Comparison of ENCODE assay signal across 8 mouse cellular contexts in the genomic region with DNA sequence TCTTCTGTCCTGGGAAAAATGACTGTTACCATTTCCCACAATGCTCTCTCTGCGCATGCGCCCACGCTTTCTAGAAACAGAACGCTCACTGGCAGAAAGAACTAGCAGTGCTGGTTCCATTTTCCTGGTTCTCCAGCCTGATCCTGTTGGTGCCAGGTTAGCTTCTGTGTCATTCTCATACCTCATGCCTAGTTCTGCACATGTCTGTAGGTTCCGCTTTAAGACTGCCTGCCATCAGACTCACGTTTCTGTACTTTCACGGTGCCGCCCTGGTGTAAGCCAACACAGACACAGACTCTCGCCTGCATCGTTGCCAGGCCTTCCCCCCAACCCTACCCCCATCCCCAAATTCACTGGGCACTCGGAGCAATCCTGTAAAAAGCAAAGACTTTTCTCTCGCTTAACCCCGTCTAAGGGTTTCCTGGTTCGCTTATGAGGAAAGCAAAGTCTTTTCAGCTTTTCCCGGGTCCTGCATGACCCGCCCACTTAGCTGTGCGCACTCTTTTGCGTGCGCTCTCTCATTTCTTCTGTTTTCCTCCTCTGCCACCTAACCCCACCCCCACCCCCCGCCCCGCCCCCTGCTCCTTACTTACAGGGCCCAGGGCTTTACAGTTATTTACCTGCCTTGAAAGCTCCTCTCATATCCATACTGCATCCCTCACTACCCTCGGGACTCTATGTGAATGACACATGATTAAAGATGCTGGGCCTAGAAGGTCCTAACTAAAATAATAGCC. TPM values are rescaled to one million over a fixed set of nuclear protein-coding genes. Genes with fewer than 3 reads are reported as not detected.
DNase-seq lines count a peak whose midpoint lies in the region; ATAC-seq and TF ChIP-seq lines count a peak whose summit lies in the region.

No protein-coding gene starts in this region.

- H3K9me3 ChIP-seq in forebrain, postnatal 0 days (ENCODE audit: low read length), result no peaks in the 10 kb centered on the region
- no peaks in the 10 kb centered on the region for H3K9me3 ChIP-seq in intestine, embryonic 14.5 days (ENCODE audit: control insufficient read depth, low read length)
- H3K9me3 ChIP-seq in limb, embryonic 10.5 days (replicated peaks), result no peaks in the 10 kb centered on the region

- H3K27ac ChIP-seq in forebrain, postnatal 0 days (ENCODE audit: low read depth, low read length), result 0 out of 2 replicates have a peak overlapping the region, but pooled peaks have one; percentile 40
- no peak overlapping the region for H3K27ac ChIP-seq in intestine, embryonic 14.5 days (ENCODE audit: low read depth)
- peak overlapping the region; percentile 78 for H3K27ac ChIP-seq in limb, embryonic 10.5 days

- H3K4me2 ChIP-seq in forebrain, postnatal 0 days (ENCODE audit: low read depth), result peak overlapping the region; percentile 47
- peak overlapping the region; percentile 57 for H3K4me2 ChIP-seq in intestine, embryonic 14.5 days (ENCODE audit: low read length)

- peak overlapping the region; percentile 29 for H3K4me3 ChIP-seq in forebrain, postnatal 0 days (ENCODE audit: low read depth, low read length)
- H3K4me3 ChIP-seq in intestine, embryonic 14.5 days (ENCODE audit: low read depth, low read length), result peak overlapping the region; percentile 31
- peak overlapping the region; percentile 45 for H3K4me3 ChIP-seq in limb, embryonic 10.5 days

- DNase-seq in CD4-positive, CD25-positive, alpha-beta regulatory T cell, adult 2 months (ENCODE audit: low read depth, low spot score), result peak; percentile 73
- DNase-seq in adrenal gland, postnatal 25 days, result peak; percentile 25
- peak; percentile 63 for DNase-seq in forebrain, postnatal 0 days
- DNase-seq in intestine, embryonic 14.5 days (ENCODE audit: low spot score), result no peak
- DNase-seq in limb, embryonic 10.5 days (ENCODE audit: low spot score), result peak; percentile 47
- DNase-seq in splenic B cell, adult 2 months (ENCODE audit: low read depth, low spot score), result peak; percentile 53
- DNase-seq in gastrocnemius, adult 18-20 months (ENCODE audit: low spot score), result no peak

- ATAC-seq in forebrain, postnatal 0 days, result peak; percentile 63
- ATAC-seq in intestine, embryonic 14.5 days (replicated peaks; ENCODE audit: low FRiP score, low TSS enrichment, low read depth), result peak; percentile 53; the same call in 1 of the 2 replicates
- ATAC-seq in megakaryocyte-erythroid progenitor cell, adult 5-6 weeks (replicated peaks; ENCODE audit: low FRiP score, low TSS enrichment, poor library complexity, severe bottlenecking), result 0 out of 2 replicates have a peak, but pooled peaks have one; percentile 32

- no peaks in the 10 kb centered on the region for H3K36me3 ChIP-seq in forebrain, postnatal 0 days (ENCODE audit: insufficient read depth)
- no peaks in the 10 kb centered on the region for H3K36me3 ChIP-seq in intestine, embryonic 14.5 days (ENCODE audit: control insufficient read depth, insufficient read depth, low read length)
- H3K36me3 ChIP-seq in limb, embryonic 10.5 days, result no peaks in the 10 kb centered on the region
- H3K36me3 ChIP-seq in splenic B cell, adult 2 months (ENCODE audit: control insufficient read depth, insufficient read depth, low read length, poor library complexity, severe bottlenecking), result no peaks in the 10 kb centered on the region

- no peak for TF ChIP-seq CTCF in forebrain, postnatal 0 days (IDR thresholded peaks at IDR 0.05; ENCODE audit: low read depth)

- H3K27me3 ChIP-seq in forebrain, postnatal 0 days (ENCODE audit: insufficient read depth, low read length), result no peaks in the 10 kb centered on the region
- no peaks in the 10 kb centered on the region for H3K27me3 ChIP-seq in intestine, embryonic 14.5 days (replicated peaks; ENCODE audit: control insufficient read depth, insufficient read depth, low read length)
- H3K27me3 ChIP-seq in limb, embryonic 10.5 days (ENCODE audit: low read depth, poor library complexity, severe bottlenecking), result peaks cover 6% of the 10 kb centered on the region; the same call in 1 of the 2 replicates
- no peaks in the 10 kb centered on the region for H3K27me3 ChIP-seq in splenic B cell, adult 2 months (ENCODE audit: control insufficient read depth, insufficient read depth, low read length, poor library complexity, severe bottlenecking)

- no peaks in the 10 kb centered on the region for H3K4me1 ChIP-seq in forebrain, postnatal 0 days (ENCODE audit: insufficient read depth)
- no peaks in the 10 kb centered on the region for H3K4me1 ChIP-seq in intestine, embryonic 14.5 days (replicated peaks; ENCODE audit: control insufficient read depth, insufficient read depth, low read length)
- H3K4me1 ChIP-seq in limb, embryonic 10.5 days, result peaks cover 17% of the 10 kb centered on the region

- peak overlapping the region; percentile 37 for H3K9ac ChIP-seq in forebrain, postnatal 0 days
- H3K9ac ChIP-seq in intestine, embryonic 14.5 days (ENCODE audit: low read length), result peak overlapping the region; percentile 35

- WGBS in forebrain, postnatal 0 days, result 36% methylated on average over 22 of the region's 22 CpGs
- 25% methylated on average over 22 of the region's 22 CpGs for WGBS in intestine, embryonic 14.5 days
- WGBS in limb, embryonic 10.5 days, result 35% methylated on average over 22 of the region's 22 CpGs

RNA-seq across cellular contexts. Expression of a gene that starts 13.6 kb away (rescaled TPM):
- 0.27 TPM in 1 of 2 replicates, not detected in the other for total RNA-seq in adrenal gland, postnatal 25 days (2021)
- total RNA-seq in forebrain, postnatal 0 days (2014; rRNA removed), result 0.24 and 1.7 TPM in 2 replicates
- 0.28 and 0.38 TPM in 2 replicates for polyA plus RNA-seq in forebrain, postnatal 0 days (2015; fragmentation: Nextera tagmentation; extraction: Ambion mirVana)
- polyA plus RNA-seq in intestine, embryonic 14.5 days (2014; fragmentation: Nextera tagmentation; extraction: Ambion mirVana), result 0.07 and 0.15 TPM in 2 replicates
- 0.29 and 0.64 TPM in 2 replicates for polyA plus RNA-seq in limb, embryonic 10.5 days (2016; fragmentation: Nextera tagmentation; extraction: Ambion mirVana)
- total RNA-seq in megakaryocyte-erythroid progenitor cell, adult 5-6 weeks (2014; fragmentation: Nextera tagmentation), result 1.6 TPM in 1 of 2 replicates, not detected in the other
- 3.3 and 11.4 TPM in 2 replicates for total RNA-seq in megakaryocyte-erythroid progenitor cell, adult 5-6 weeks (2017)
- not detected for total RNA-seq in gastrocnemius, adult 18-20 months (2021)

Comparison
In these comparisons a context has a peak if more than half of its experiments do, and no peak if none do; other contexts are left out.
1. DNase-seq: peak in CD4-positive, CD25-positive, alpha-beta regulatory T cell, adult 2 months (single experiment), adrenal gland, postnatal 25 days (single experiment), forebrain, postnatal 0 days (single experiment), limb, embryonic 10.5 days (single experiment) and splenic B cell, adult 2 months (single experiment); none in intestine, embryonic 14.5 days (single experiment) and gastrocnemius, adult 18-20 months (single experiment).
2. Peak in every context shown above with its lines, with median percentiles within 50 percentile points of each other: ATAC-seq and H3K4me3 ChIP-seq.